Mouse (Mus musculus) intestine, embryonic 14.5 days (tissue): ENCODE results near the gene 4930579F01Rik. TPM values are rescaled to one million over a fixed set of nuclear protein-coding genes. Genes with fewer than 3 reads are reported as not detected.
A peak's percentile ranks its signal among the peaks of the same experiment; 100 is the strongest.

Experiments used
- ATAC-seq: fragments of 200-750 bp; cut with Nextera tagmentation; replicated peaks from 2 replicates; pipeline ENCODE4 v1.8.0; 2017; ENCODE audit warnings: low read depth, moderate number of reproducible peaks, moderate TSS enrichment, moderate library complexity; ENCODE audit not compliant: low FRiP score, low TSS enrichment
- DNase-seq: peaks from one replicate; pipeline ENCODE4 v3.0.0-alpha.2; 2018; ENCODE audit warnings: low spot score
- H3K27ac ChIP-seq: fragments of 300-500 bp; sonication (generic); 2 replicates; pipeline ENCODE4 v1.5.1; 2014; ENCODE audit warnings: low read depth, mild to moderate bottlenecking, control low read depth
- H3K27me3 ChIP-seq: fragments of 300-500 bp; sonication (generic); replicated peaks from 2 replicates; pipeline ENCODE4 v1.6.1; 2014; ENCODE audit warnings: low read length, control low read depth; ENCODE audit not compliant: control insufficient read depth, insufficient read depth
- H3K36me3 ChIP-seq: fragments of 300-500 bp; sonication (generic); 2 replicates; pipeline ENCODE4 v1.6.1; 2014; ENCODE audit warnings: low read length, control low read depth; ENCODE audit not compliant: control insufficient read depth, insufficient read depth
- H3K4me1 ChIP-seq: fragments of 300-500 bp; sonication (generic); replicated peaks from 2 replicates; pipeline ENCODE4 v1.6.1; 2014; ENCODE audit warnings: low read length, control low read depth, mixed read lengths; ENCODE audit not compliant: control insufficient read depth, insufficient read depth
- H3K4me2 ChIP-seq: fragments of 300-500 bp; sonication (generic); 2 replicates; pipeline ENCODE4 v1.6.1; 2014; ENCODE audit warnings: low read length
- H3K4me3 ChIP-seq: fragments of 300-500 bp; sonication (generic); 2 replicates; pipeline ENCODE4 v1.5.1; 2014; ENCODE audit warnings: low read depth, low read length, control low read depth, mixed read lengths
- H3K9ac ChIP-seq: fragments of 300-500 bp; sonication (generic); 2 replicates; pipeline ENCODE4 v1.6.1; 2014; ENCODE audit warnings: mild to moderate bottlenecking, low read length
- H3K9me3 ChIP-seq: fragments of 300-500 bp; sonication (generic); 2 replicates; pipeline ENCODE4 v1.6.1; 2016; ENCODE audit warnings: low read length, control low read depth; ENCODE audit not compliant: control insufficient read depth
- WGBS: fragments of 180-500 bp; shearing (Covaris S2); extraction: QIAGEN DNeasy Blood & Tissue Kit; methylation state at CpG from one replicate; pipeline ENCODE4 v1.1.7; 2014; 5-methylcytosine and 5-hydroxymethylcytosine counted together
- polyA plus RNA-seq: library from polyadenylated mRNA; unstranded; fragments of >200 nt; fragmentation: Nextera tagmentation; extraction: Ambion mirVana; gene quantifications from 2 replicates; pipeline ENCODE4 v1.2.1, GENCODE M21; 2014

Gene 4930579F01Rik
- polyA plus RNA-seq, 1 experiment from 2014 or later: not detected

DNA sequence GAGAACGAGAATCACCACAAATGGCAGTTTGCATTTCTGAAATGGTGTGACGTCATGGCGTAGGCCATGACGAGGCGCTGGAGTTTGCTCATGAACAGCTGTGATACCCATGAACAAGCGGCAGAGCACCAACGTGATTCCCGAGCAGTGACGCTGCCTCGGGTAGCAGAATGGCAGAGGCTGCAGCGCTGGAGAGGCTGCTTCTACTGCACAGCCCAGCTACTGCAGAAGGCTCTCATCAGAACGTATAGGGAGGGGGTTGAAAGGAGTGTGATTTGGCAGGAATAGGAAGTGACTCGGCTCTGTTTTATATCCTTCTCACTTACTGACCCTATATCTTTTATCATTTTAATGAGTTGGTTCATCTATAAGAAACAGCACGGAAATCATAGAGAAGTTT is 74.8 kb downstream of the 4930579F01Rik start:
- Histone ChIP-seq H3K9me3 (no peaks in the 10 kb centered on the region), H3K9ac (no peak overlapping the region), H3K4me2 (no peak overlapping the region), H3K4me3 (no peak overlapping the region), H3K27ac (no peak overlapping the region), H3K4me1 (no peaks in the 10 kb centered on the region), H3K36me3 (no peaks in the 10 kb centered on the region), H3K27me3 (no peaks in the 10 kb centered on the region)
- 76% methylated on average over 14 of the region's 14 CpGs for WGBS
- ATAC-seq: no peak
- peak; percentile 27 for DNase-seq

DNA sequence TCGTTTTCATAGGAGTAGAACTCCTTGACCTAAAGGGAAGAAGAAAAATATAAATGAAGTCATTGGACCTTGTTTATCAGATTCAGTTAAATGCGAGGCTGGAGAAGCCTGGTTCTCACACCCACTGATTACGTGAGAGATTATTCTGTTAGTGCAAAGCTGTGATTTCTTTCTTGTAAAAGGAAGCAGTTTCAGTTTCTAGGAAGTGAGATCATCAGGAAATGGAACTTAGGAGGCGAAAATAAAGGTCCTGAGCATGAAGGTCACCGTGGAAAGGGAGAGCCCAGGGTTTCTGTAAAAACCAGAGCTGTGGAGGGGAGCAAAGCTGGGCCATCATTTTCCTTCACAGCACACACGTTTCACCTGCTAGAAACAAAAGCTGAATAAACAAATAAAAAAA is 75.2 kb downstream of the 4930579F01Rik start:
- no peak overlapping the region for H3K9ac ChIP-seq
- no peaks in the 10 kb centered on the region for H3K27me3 ChIP-seq
- no peaks in the 10 kb centered on the region for H3K9me3 ChIP-seq
- ATAC-seq (no peak), DNase-seq (peak; percentile 3)
- 72% methylated on average over 6 of the region's 6 CpGs for WGBS
- no peak overlapping the region for H3K4me3 ChIP-seq
- no peak overlapping the region for H3K4me2 ChIP-seq
- H3K36me3 ChIP-seq: no peaks in the 10 kb centered on the region
- no peaks in the 10 kb centered on the region for H3K4me1 ChIP-seq
- H3K27ac ChIP-seq: no peak overlapping the region

DNA sequence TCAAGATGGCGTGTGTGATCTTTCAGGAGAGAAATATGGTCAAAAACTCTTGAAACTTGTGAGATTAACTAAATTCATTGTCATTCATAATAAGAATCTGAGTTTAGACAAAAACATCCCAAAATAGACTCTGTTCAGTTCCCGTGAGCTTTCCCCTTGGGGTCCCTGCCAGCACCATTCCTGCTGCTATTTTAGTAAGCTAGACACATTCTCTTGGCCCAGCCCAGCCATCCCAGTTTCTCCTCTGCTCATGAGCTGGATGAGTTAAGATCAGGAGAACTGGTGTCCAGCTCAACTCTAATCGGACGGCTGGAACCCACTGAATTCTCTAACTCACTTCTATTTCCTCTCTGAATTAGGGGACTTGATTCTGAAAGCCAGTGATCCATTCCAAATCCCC is 76.8 kb downstream of the 4930579F01Rik start:
- WGBS: 90% methylated on average over 4 of the region's 4 CpGs

DNA sequence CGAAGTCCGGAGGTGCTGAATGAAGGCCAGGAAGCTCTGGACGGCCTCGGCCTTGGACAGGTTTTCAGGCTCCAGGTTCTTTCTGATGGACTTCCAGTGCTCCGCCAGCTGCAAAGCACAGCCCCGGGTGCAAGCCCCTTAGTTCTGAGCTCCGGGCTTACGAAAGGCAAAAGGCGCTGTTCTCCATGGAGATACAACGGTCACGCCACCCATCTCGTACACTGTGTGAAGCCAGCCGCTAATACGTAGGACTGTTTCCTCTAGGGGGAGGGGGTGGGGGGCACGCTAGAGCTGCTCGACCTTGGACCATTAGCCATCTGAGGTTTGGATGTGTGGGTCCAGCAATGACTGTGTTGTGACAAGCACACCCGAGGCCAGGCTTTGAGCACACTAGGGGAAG is 79.5 kb downstream of the 4930579F01Rik start:
- Histone ChIP-seq H3K4me1 (no peaks in the 10 kb centered on the region), H3K9me3 (no peaks in the 10 kb centered on the region), H3K27me3 (no peaks in the 10 kb centered on the region), H3K27ac (no peak overlapping the region), H3K36me3 (no peaks in the 10 kb centered on the region), H3K4me3 (no peak overlapping the region), H3K4me2 (no peak overlapping the region), H3K9ac (no peak overlapping the region)
- DNase-seq: peak; percentile 38
- 86% methylated on average over 17 of the region's 17 CpGs for WGBS
- no peak for ATAC-seq

More for the DNA sequence above, 76.8 kb downstream of the 4930579F01Rik start:
- Histone ChIP-seq H3K27me3 (no peaks in the 10 kb centered on the region), H3K36me3 (no peaks in the 10 kb centered on the region), H3K9ac (no peak overlapping the region), H3K27ac (no peak overlapping the region), H3K4me2 (no peak overlapping the region), H3K4me3 (no peak overlapping the region), H3K4me1 (no peaks in the 10 kb centered on the region), H3K9me3 (no peaks in the 10 kb centered on the region)
- ATAC-seq: no peak
- peak; percentile 35 for DNase-seq

Other genes starting within 250 kb of the 4930579F01Rik start
- gene Dapp1, start 212.3 kb downstream of the 4930579F01Rik start, polyA plus RNA-seq: 14.4 and 14.5 TPM in 2 replicates
- 0.07 and 0.13 TPM in 2 replicates for gene 1110002E22Rik, start 128.8 kb downstream of the 4930579F01Rik start, polyA plus RNA-seq
- gene Gm5105, start 126.4 kb downstream of the 4930579F01Rik start, polyA plus RNA-seq: 0.19 and 0.31 TPM in 2 replicates
- gene Trmt10a, start 50.4 kb downstream of the 4930579F01Rik start, polyA plus RNA-seq: 11.8 and 13.6 TPM in 2 replicates
- gene Mttp, start 48.9 kb downstream of the 4930579F01Rik start, polyA plus RNA-seq: 45.3 and 58.6 TPM in 2 replicates
- gene Adh7, start 23.9 kb upstream of the 4930579F01Rik start, polyA plus RNA-seq: not detected in 2 replicates
- gene Adh1, start 67.2 kb upstream of the 4930579F01Rik start, polyA plus RNA-seq: 14.9 and 22.9 TPM in 2 replicates
- 0.31 TPM in 2 replicates for gene Adh6a, start 119.5 kb upstream of the 4930579F01Rik start, polyA plus RNA-seq
- 0.11 TPM in 1 of 2 replicates, not detected in the other for gene Adh6b, start 147.9 kb upstream of the 4930579F01Rik start, polyA plus RNA-seq
- gene Adh4, start 221.6 kb upstream of the 4930579F01Rik start, polyA plus RNA-seq: not detected in 2 replicates
- gene Adh5, start 249.3 kb upstream of the 4930579F01Rik start, polyA plus RNA-seq: 207 and 228 TPM in 2 replicates